Mouse (Mus musculus): ENCODE measurements around the gene Pofut1.

DNA sequence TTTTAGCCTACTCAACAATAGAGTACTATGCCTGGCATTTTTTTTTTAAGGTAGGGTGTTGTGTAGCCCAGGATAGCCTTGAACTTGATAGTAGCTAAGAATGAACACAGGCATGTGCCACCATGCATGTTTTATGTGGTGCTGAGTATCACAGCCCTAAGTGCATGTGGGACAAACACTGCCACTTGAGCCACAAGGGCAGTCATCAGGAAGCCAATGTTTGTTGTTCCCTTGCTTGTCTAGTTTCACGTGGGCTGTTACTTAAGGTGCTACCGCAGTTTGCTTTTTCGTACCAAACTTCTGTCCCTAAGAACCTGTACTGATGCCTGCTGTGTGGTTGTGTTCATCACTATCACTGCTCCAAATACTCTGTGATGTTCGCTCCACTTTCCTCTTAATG is 77.1 kb downstream of the Pofut1 start:
- no peak for TF ChIP-seq POLR2A (IDR thresholded peaks at IDR 0.05; ENCODE audit: low read depth, low read length)
- TF ChIP-seq CTCF (IDR thresholded peaks at IDR 0.05; ENCODE audit: extremely low read depth, insufficient read depth, insufficient read length, insufficient replicate concordance), result no peak
